Mouse (Mus musculus): ENCODE data around the gene Scarf1. TPM values are rescaled to one million over a fixed set of nuclear protein-coding genes. Genes with fewer than 3 reads are reported as not detected.

Scarf1 gene
- polyA plus RNA-seq, 1 experiment from 2014 or later: 4.8 TPM

GRCm38 (mm10) chr11:75538184-75538969, 25.0 kb downstream of the Scarf1 start:
- Histone ChIP-seq H3K4me1 (ENCODE audit: control insufficient read depth, insufficient read depth, low read length) (peaks cover 9% of the 10 kb centered on the region), H3K9me3 (ENCODE audit: control insufficient read depth, low read depth, low read length) (no peaks in the 10 kb centered on the region), H3K36me3 (ENCODE audit: control insufficient read depth, insufficient read depth, low read length) (no peaks in the 10 kb centered on the region), H3K27ac (ENCODE audit: low read length) (peak overlapping the region; percentile 40; the same call in 1 of the 2 replicates), H3K4me2 (replicated peaks; ENCODE audit: low read depth, low read length) (no peak overlapping the region), H3K27me3 (ENCODE audit: control insufficient read depth, insufficient read depth, low read length) (no peaks in the 10 kb centered on the region), H3K9ac (replicated peaks; ENCODE audit: low read depth, low read length) (no peak overlapping the region), H3K4me3 (ENCODE audit: low read depth, low read length) (no peak overlapping the region)
- no peak for ATAC-seq (ENCODE audit: insufficient number of reproducible peaks, insufficient read depth, low FRiP score, low read depth)
- 58% methylated on average over 9 of the region's 9 CpGs for WGBS

DNA sequence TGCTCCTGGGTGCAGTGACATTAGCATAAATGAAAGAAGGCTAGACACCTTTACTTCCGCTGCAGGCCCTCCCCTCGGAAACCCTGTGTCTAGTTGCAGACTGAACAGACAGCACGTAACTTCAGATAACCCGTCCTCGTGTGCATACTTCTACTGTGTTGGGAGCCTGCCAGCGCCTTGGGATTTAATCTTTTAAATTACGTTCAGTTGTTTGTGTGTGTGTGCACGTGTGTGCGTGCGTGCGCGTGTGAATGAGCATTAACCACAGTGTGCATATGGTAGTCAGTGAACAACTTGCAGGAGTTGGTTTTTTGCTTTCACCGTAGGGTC, 25.6 kb downstream of the Scarf1 start:
- Histone ChIP-seq H3K4me3 (ENCODE audit: low read depth, low read length) (no peak overlapping the region), H3K27ac (ENCODE audit: low read length) (no peak overlapping the region), H3K27me3 (ENCODE audit: control insufficient read depth, insufficient read depth, low read length) (no peaks in the 10 kb centered on the region), H3K36me3 (ENCODE audit: control insufficient read depth, insufficient read depth, low read length) (no peaks in the 10 kb centered on the region), H3K9ac (replicated peaks; ENCODE audit: low read depth, low read length) (no peak overlapping the region), H3K4me2 (replicated peaks; ENCODE audit: low read depth, low read length) (no peak overlapping the region), H3K4me1 (ENCODE audit: control insufficient read depth, insufficient read depth, low read length) (peaks cover 9% of the 10 kb centered on the region), H3K9me3 (ENCODE audit: control insufficient read depth, low read depth, low read length) (no peaks in the 10 kb centered on the region)
- WGBS: 83% methylated on average over 13 of the region's 13 CpGs
- ATAC-seq (ENCODE audit: insufficient number of reproducible peaks, insufficient read depth, low FRiP score, low read depth): no peak

GRCm38 (mm10) chr11:75540209-75540608, 26.9 kb downstream of the Scarf1 start:
- no peaks in the 10 kb centered on the region for H3K9me3 ChIP-seq (ENCODE audit: control insufficient read depth, low read depth, low read length)
- no peaks in the 10 kb centered on the region for H3K27me3 ChIP-seq (ENCODE audit: control insufficient read depth, insufficient read depth, low read length)
- H3K9ac ChIP-seq (replicated peaks; ENCODE audit: low read depth, low read length): no peak overlapping the region
- H3K4me2 ChIP-seq (replicated peaks; ENCODE audit: low read depth, low read length): no peak overlapping the region
- no peak for ATAC-seq (ENCODE audit: insufficient number of reproducible peaks, insufficient read depth, low FRiP score, low read depth)
- peaks cover 6% of the 10 kb centered on the region for H3K4me1 ChIP-seq (ENCODE audit: control insufficient read depth, insufficient read depth, low read length)
- WGBS: 80% methylated on average over 8 of the region's 8 CpGs
- H3K36me3 ChIP-seq (ENCODE audit: control insufficient read depth, insufficient read depth, low read length): no peaks in the 10 kb centered on the region
- H3K4me3 ChIP-seq (ENCODE audit: low read depth, low read length): no peak overlapping the region
- H3K27ac ChIP-seq (ENCODE audit: low read length): no peak overlapping the region

- Histone ChIP-seq H3K4me3 (ENCODE audit: low read depth, low read length) (no peak overlapping the region), H3K9me3 (ENCODE audit: control insufficient read depth, low read depth, low read length) (no peaks in the 10 kb centered on the region), H3K4me1 (ENCODE audit: control insufficient read depth, insufficient read depth, low read length) (peaks cover 4% of the 10 kb centered on the region; the same call in 1 of the 2 replicates), H3K27ac (ENCODE audit: low read length) (no peak overlapping the region), H3K9ac (replicated peaks; ENCODE audit: low read depth, low read length) (no peak overlapping the region), H3K27me3 (ENCODE audit: control insufficient read depth, insufficient read depth, low read length) (no peaks in the 10 kb centered on the region), H3K4me2 (replicated peaks; ENCODE audit: low read depth, low read length) (no peak overlapping the region), H3K36me3 (ENCODE audit: control insufficient read depth, insufficient read depth, low read length) (no peaks in the 10 kb centered on the region)
- no peak for ATAC-seq (ENCODE audit: insufficient number of reproducible peaks, insufficient read depth, low FRiP score, low read depth)
- WGBS: 72% methylated on average over 19 of the region's 19 CpGs
Observed at GRCm38 (mm10) chr11:75540710-75541581, 27.6 kb downstream of the Scarf1 start.

- Histone ChIP-seq H3K9me3 (ENCODE audit: control insufficient read depth, low read depth, low read length) (no peaks in the 10 kb centered on the region), H3K36me3 (ENCODE audit: control insufficient read depth, insufficient read depth, low read length) (no peaks in the 10 kb centered on the region), H3K9ac (replicated peaks; ENCODE audit: low read depth, low read length) (no peak overlapping the region), H3K27me3 (ENCODE audit: control insufficient read depth, insufficient read depth, low read length) (no peaks in the 10 kb centered on the region), H3K4me3 (ENCODE audit: low read depth, low read length) (no peak overlapping the region), H3K4me1 (ENCODE audit: control insufficient read depth, insufficient read depth, low read length) (peaks cover 6% of the 10 kb centered on the region), H3K4me2 (replicated peaks; ENCODE audit: low read depth, low read length) (no peak overlapping the region), H3K27ac (ENCODE audit: low read length) (no peak overlapping the region)
- ATAC-seq (ENCODE audit: insufficient number of reproducible peaks, insufficient read depth, low FRiP score, low read depth): no peak
- WGBS: 89% methylated on average over 9 of the region's 9 CpGs
Observed at GRCm38 (mm10) chr11:75544713-75545112, 31.4 kb downstream of the Scarf1 start.

GRCm38 (mm10) chr11:75546057-75546456, 32.7 kb downstream of the Scarf1 start:
- no peak for ATAC-seq (ENCODE audit: insufficient number of reproducible peaks, insufficient read depth, low FRiP score, low read depth)
- no peak overlapping the region for H3K27ac ChIP-seq (ENCODE audit: low read length)

DNA sequence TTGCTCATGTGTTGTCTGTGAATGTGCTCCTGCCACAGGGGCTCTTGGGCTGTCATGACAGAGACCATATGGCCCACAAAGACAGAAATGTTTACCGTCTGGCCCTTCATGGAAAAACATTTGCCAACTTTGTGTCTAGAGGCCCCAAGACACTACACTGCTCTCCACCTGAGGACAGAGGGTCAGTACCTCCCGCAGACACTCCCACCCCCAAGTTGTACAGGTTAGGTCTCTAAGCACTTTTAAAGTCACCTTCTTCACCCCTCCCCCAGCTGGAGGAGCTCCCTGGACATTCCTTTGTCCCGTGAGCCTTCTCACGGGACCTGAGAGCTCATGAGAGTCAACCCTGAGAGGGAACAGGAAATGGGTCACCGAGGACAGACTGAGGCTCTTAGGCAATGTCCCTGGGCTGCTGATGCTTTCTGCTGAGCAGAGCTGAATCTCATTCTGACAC, 36.3 kb downstream of the Scarf1 start:
- ATAC-seq (ENCODE audit: insufficient number of reproducible peaks, insufficient read depth, low FRiP score, low read depth): no peak; the same call in 1 of the 2 replicates
- Histone ChIP-seq H3K9ac (replicated peaks; ENCODE audit: low read depth, low read length) (no peak overlapping the region), H3K4me1 (ENCODE audit: control insufficient read depth, insufficient read depth, low read length) (peaks cover 39% of the 10 kb centered on the region)

More at GRCm38 (mm10) chr11:75546057-75546456, 32.7 kb downstream of the Scarf1 start:
- 63% methylated on average over 4 of the region's 4 CpGs for WGBS
- Histone ChIP-seq H3K27me3 (ENCODE audit: control insufficient read depth, insufficient read depth, low read length) (no peaks in the 10 kb centered on the region), H3K4me2 (replicated peaks; ENCODE audit: low read depth, low read length) (no peak overlapping the region), H3K9me3 (ENCODE audit: control insufficient read depth, low read depth, low read length) (no peaks in the 10 kb centered on the region), H3K4me1 (ENCODE audit: control insufficient read depth, insufficient read depth, low read length) (peaks cover 19% of the 10 kb centered on the region), H3K4me3 (ENCODE audit: low read depth, low read length) (no peak overlapping the region), H3K9ac (replicated peaks; ENCODE audit: low read depth, low read length) (no peak overlapping the region), H3K36me3 (ENCODE audit: control insufficient read depth, insufficient read depth, low read length) (no peaks in the 10 kb centered on the region)

GRCm38 (mm10) chr11:75550200-75550946, 37.0 kb downstream of the Scarf1 start:
- H3K4me1 ChIP-seq (ENCODE audit: control insufficient read depth, insufficient read depth, low read length): peaks cover 39% of the 10 kb centered on the region
- H3K9ac ChIP-seq (replicated peaks; ENCODE audit: low read depth, low read length): no peak overlapping the region
- H3K9me3 ChIP-seq (ENCODE audit: control insufficient read depth, low read depth, low read length): no peaks in the 10 kb centered on the region
- H3K27ac ChIP-seq (ENCODE audit: low read length): peak overlapping the region; percentile 23; the same call in 1 of the 2 replicates
- no peak overlapping the region for H3K4me2 ChIP-seq (replicated peaks; ENCODE audit: low read depth, low read length)
- H3K27me3 ChIP-seq (ENCODE audit: control insufficient read depth, insufficient read depth, low read length): no peaks in the 10 kb centered on the region
- no peaks in the 10 kb centered on the region for H3K36me3 ChIP-seq (ENCODE audit: control insufficient read depth, insufficient read depth, low read length)
- WGBS: 59% methylated on average over 12 of the region's 12 CpGs
- no peak overlapping the region for H3K4me3 ChIP-seq (ENCODE audit: low read depth, low read length)
- ATAC-seq (ENCODE audit: insufficient number of reproducible peaks, insufficient read depth, low FRiP score, low read depth): no peak

More for the DNA sequence above, 36.3 kb downstream of the Scarf1 start:
- Histone ChIP-seq H3K27ac (ENCODE audit: low read length) (0 out of 2 replicates have a peak overlapping the region, but pooled peaks have one; percentile 23), H3K4me2 (replicated peaks; ENCODE audit: low read depth, low read length) (no peak overlapping the region), H3K4me3 (ENCODE audit: low read depth, low read length) (no peak overlapping the region), H3K36me3 (ENCODE audit: control insufficient read depth, insufficient read depth, low read length) (no peaks in the 10 kb centered on the region), H3K27me3 (ENCODE audit: control insufficient read depth, insufficient read depth, low read length) (no peaks in the 10 kb centered on the region), H3K9me3 (ENCODE audit: control insufficient read depth, low read depth, low read length) (no peaks in the 10 kb centered on the region)
- 20% methylated on average over 5 of the region's 5 CpGs for WGBS

Measured in stomach, embryonic 14.5 days (tissue).